Comparison of ENCODE assay signal across 30 mouse cellular contexts in the genomic region with DNA sequence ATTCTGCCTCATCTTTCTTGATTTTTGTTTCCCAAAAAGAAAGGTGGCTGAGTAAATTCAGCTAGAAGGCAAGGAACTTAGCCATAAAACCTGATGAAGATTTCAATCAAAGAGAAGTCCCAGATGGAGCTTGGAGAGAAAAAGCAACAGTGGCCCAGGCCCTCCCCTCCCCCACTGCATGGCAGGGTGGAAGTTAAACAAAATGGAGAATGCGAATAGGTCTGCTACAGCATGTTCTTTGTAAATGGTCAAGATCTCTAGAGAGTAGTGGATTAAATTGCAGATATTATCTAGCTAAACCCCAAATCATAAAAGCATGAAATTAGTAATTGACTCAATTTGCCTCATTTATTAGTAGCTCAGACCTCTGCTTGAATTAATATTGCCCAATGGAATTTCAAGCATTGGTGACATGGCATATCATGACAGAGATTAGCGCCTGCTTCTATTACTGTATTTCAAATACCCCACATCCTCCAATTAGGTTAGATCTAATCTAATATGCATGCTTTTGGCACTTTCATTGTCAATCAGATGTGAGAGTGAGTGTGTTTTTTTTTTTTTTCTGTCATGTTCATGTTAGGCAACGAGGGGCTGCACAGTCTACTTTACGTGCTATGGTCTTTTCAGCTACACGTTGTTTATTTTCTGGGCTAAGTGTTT. TPM values are rescaled to one million over a fixed set of nuclear protein-coding genes. Genes with fewer than 3 reads are reported as not detected.
DNase-seq lines count a peak whose midpoint lies in the region; ATAC-seq and TF ChIP-seq lines count a peak whose summit lies in the region.
"Had no signal": no experiment of that assay in that cellular context is flagged by ENCODE, and none has a peak within 500 bp of the region (broad histone marks: within the 10 kb centered on the region; RNA-seq: fewer than 3 reads in every experiment).

No protein-coding gene starts in this region.

- peak; percentile 67; the same call in 1 of the 2 replicates for ATAC-seq in forebrain, embryonic 14.5 days
- no peak for ATAC-seq in forebrain, postnatal 0 days
- ATAC-seq in embryonic facial prominence, embryonic 11.5 days (replicated peaks; ENCODE audit: insufficient number of reproducible peaks, low FRiP score, low TSS enrichment, low read depth): no peak
- ATAC-seq: activated CD4-positive, CD25-positive, alpha-beta regulatory T cell, adult 4 months; hindbrain, postnatal 0 days; intestine, embryonic 15.5 days; liver, embryonic 12.5 days; liver, postnatal 0 days; lung, postnatal 0 days; midbrain, embryonic 15.5 days had no signal

- H3K36me3 ChIP-seq in forebrain, embryonic 14.5 days (ENCODE audit: control insufficient read depth, insufficient read depth, low read length): no peaks in the 10 kb centered on the region
- H3K36me3 ChIP-seq in forebrain, postnatal 0 days (ENCODE audit: insufficient read depth): no peaks in the 10 kb centered on the region
- no peaks in the 10 kb centered on the region for H3K36me3 ChIP-seq in embryonic facial prominence, embryonic 11.5 days (replicated peaks; ENCODE audit: control insufficient read depth, insufficient read depth, low read depth, low read length)
- H3K36me3 ChIP-seq: heart, embryonic 12.5 days; intestine, embryonic 15.5 days; limb, embryonic 13.5 days; liver, embryonic 12.5 days; midbrain, embryonic 15.5 days had no signal

- TF ChIP-seq CTCF in forebrain, postnatal 0 days (IDR thresholded peaks at IDR 0.05; ENCODE audit: low read depth): no peak

- H3K4me2 ChIP-seq in forebrain, embryonic 14.5 days (ENCODE audit: low read length): no peak overlapping the region
- no peak overlapping the region for H3K4me2 ChIP-seq in forebrain, postnatal 0 days (ENCODE audit: low read depth)
- no peak overlapping the region for H3K4me2 ChIP-seq in embryonic facial prominence, embryonic 11.5 days (ENCODE audit: low read depth, low read length)
- H3K4me2 ChIP-seq: heart, embryonic 12.5 days; intestine, embryonic 15.5 days; limb, embryonic 13.5 days; liver, embryonic 12.5 days; midbrain, embryonic 15.5 days had no signal

- WGBS in forebrain, embryonic 14.5 days: 45% methylated on average over 5 of the region's 5 CpGs
- 52% methylated on average over 5 of the region's 5 CpGs for WGBS in forebrain, postnatal 0 days
- 68% methylated on average over 5 of the region's 5 CpGs for WGBS in embryonic facial prominence, embryonic 11.5 days

- no peak overlapping the region for H3K9ac ChIP-seq in forebrain, embryonic 14.5 days (ENCODE audit: low read length)
- H3K9ac ChIP-seq in forebrain, postnatal 0 days: no peak overlapping the region
- no peak overlapping the region for H3K9ac ChIP-seq in embryonic facial prominence, embryonic 11.5 days (replicated peaks; ENCODE audit: low read length)
- H3K9ac ChIP-seq: heart, embryonic 12.5 days; intestine, embryonic 15.5 days; limb, embryonic 13.5 days; liver, embryonic 12.5 days; liver, postnatal 0 days; midbrain, embryonic 15.5 days had no signal

- DNase-seq in forebrain, embryonic 14.5 days (ENCODE audit: low spot score): peak; percentile 67
- DNase-seq in forebrain, postnatal 0 days: no peak
- peak; percentile 7 to 10 for DNase-seq in kidney, postnatal 4 days
- no peak for DNase-seq in kidney, adult 8-10 months
- peak; percentile 36 for DNase-seq in embryo, embryonic 10.5 days (ENCODE audit: low spot score)
- DNase-seq in embryonic facial prominence, embryonic 11.5 days (ENCODE audit: low spot score): peak; percentile 36
- DNase-seq in Muller cell, postnatal 12 days (ENCODE audit: inconsistent ontology term): no peak
- DNase-seq: adrenal gland, adult 2 months; adrenal gland, postnatal 36 days; cerebellum, adult 2 months; cerebellum, postnatal 14 days; heart, adult 2 months; heart, postnatal 4 days; kidney, adult 2 months; kidney, postnatal 25 days; liver, postnatal 0 days; lung, postnatal 4 days; right cerebral cortex, adult 18-20 months; thymus, adult 2 months; thymus, postnatal 36 days had no signal

- peak overlapping the region; percentile 10; the same call in 1 of the 2 replicates for H3K27ac ChIP-seq in forebrain, embryonic 14.5 days (ENCODE audit: low read depth, low read length)
- H3K27ac ChIP-seq in forebrain, postnatal 0 days (ENCODE audit: low read depth, low read length): no peak overlapping the region
- no peak overlapping the region for H3K27ac ChIP-seq in embryonic facial prominence, embryonic 11.5 days (replicated peaks; ENCODE audit: low read depth, low read length)
- H3K27ac ChIP-seq: heart, adult 2 months; hindbrain, postnatal 0 days; intestine, embryonic 15.5 days; limb, embryonic 13.5 days; liver, embryonic 12.5 days; midbrain, embryonic 15.5 days had no signal

- H3K27me3 ChIP-seq in forebrain, embryonic 14.5 days (replicated peaks; ENCODE audit: control insufficient read depth, insufficient read depth, low read length): no peaks in the 10 kb centered on the region
- H3K27me3 ChIP-seq in forebrain, postnatal 0 days (ENCODE audit: insufficient read depth, low read length): no peaks in the 10 kb centered on the region
- H3K27me3 ChIP-seq in embryonic facial prominence, embryonic 11.5 days (ENCODE audit: control insufficient read depth, insufficient read depth, low read length): no peaks in the 10 kb centered on the region
- H3K27me3 ChIP-seq: heart, embryonic 12.5 days; intestine, embryonic 15.5 days; limb, embryonic 13.5 days; liver, embryonic 12.5 days; megakaryocyte, embryonic 14.5 days; midbrain, embryonic 15.5 days had no signal

- 0 out of 2 replicates have a peak, but pooled peaks cover 6% of the 10 kb centered on the region for H3K4me1 ChIP-seq in forebrain, embryonic 14.5 days (ENCODE audit: control insufficient read depth, insufficient read depth, low read length)
- H3K4me1 ChIP-seq in forebrain, postnatal 0 days (ENCODE audit: insufficient read depth): no peaks in the 10 kb centered on the region
- H3K4me1 ChIP-seq in embryonic facial prominence, embryonic 11.5 days (ENCODE audit: control insufficient read depth, insufficient read depth, low read length): no peaks in the 10 kb centered on the region
- H3K4me1 ChIP-seq: heart, embryonic 12.5 days; intestine, embryonic 15.5 days; limb, embryonic 13.5 days; liver, embryonic 12.5 days; megakaryocyte, embryonic 14.5 days; midbrain, embryonic 15.5 days had no signal

- no peaks in the 10 kb centered on the region for H3K9me3 ChIP-seq in forebrain, embryonic 14.5 days (replicated peaks; ENCODE audit: control insufficient read depth, low read length)
- no peaks in the 10 kb centered on the region for H3K9me3 ChIP-seq in forebrain, postnatal 0 days (ENCODE audit: low read length)
- H3K9me3 ChIP-seq in embryonic facial prominence, embryonic 11.5 days (replicated peaks; ENCODE audit: control insufficient read depth, low read length): no peaks in the 10 kb centered on the region
- H3K9me3 ChIP-seq: heart, embryonic 12.5 days; intestine, embryonic 15.5 days; limb, embryonic 13.5 days; liver, embryonic 12.5 days; megakaryocyte, embryonic 14.5 days; midbrain, embryonic 15.5 days had no signal

- no peak overlapping the region for H3K4me3 ChIP-seq in forebrain, embryonic 14.5 days (ENCODE audit: low read depth, low read length)
- H3K4me3 ChIP-seq in forebrain, postnatal 0 days (ENCODE audit: low read depth, low read length): no peak overlapping the region
- no peak overlapping the region for H3K4me3 ChIP-seq in embryonic facial prominence, embryonic 11.5 days (ENCODE audit: low read depth, low read length)
- H3K4me3 ChIP-seq: heart, adult 2 months; heart, embryonic 12.5 days; intestine, embryonic 15.5 days; limb, embryonic 13.5 days; liver, embryonic 12.5 days; megakaryocyte, embryonic 14.5 days; midbrain, embryonic 15.5 days had no signal

RNA-seq across cellular contexts. Expression of a gene that starts 45.3 kb away (rescaled TPM):
- 64.7 and 94.0 TPM in 2 replicates for polyA plus RNA-seq in forebrain, embryonic 14.5 days (2014; fragmentation: Nextera tagmentation; extraction: Ambion mirVana)
- total RNA-seq in forebrain, postnatal 0 days (2014; rRNA removed): 114 and 130 TPM in 2 replicates
- polyA plus RNA-seq in forebrain, postnatal 0 days (2015; fragmentation: Nextera tagmentation; extraction: Ambion mirVana): 39.2 and 45.5 TPM in 2 replicates
- 31.1 and 37.3 TPM in 2 replicates for polyA plus RNA-seq in embryonic facial prominence, embryonic 11.5 days (2014; fragmentation: Nextera tagmentation; extraction: Ambion mirVana)
- total RNA-seq: neutrophil, adult 5-6 weeks had no signal

Comparison
In these comparisons a context has a peak if more than half of its experiments do, and no peak if none do; other contexts are left out.
1. DNase-seq: peak in forebrain, embryonic 14.5 days (single experiment), kidney, postnatal 4 days (2 of 2), embryo, embryonic 10.5 days (single experiment) and embryonic facial prominence, embryonic 11.5 days (single experiment); none in forebrain, postnatal 0 days (single experiment), kidney, adult 8-10 months (0 of 2) and Muller cell, postnatal 12 days (single experiment).